Mouse (Mus musculus): Measurements from ENCODE around the gene Ptpru.

- TF ChIP-seq CTCF (IDR thresholded peaks at IDR 0.05; ENCODE audit: low read depth, low read length) = no peak
- TF ChIP-seq POLR2A (IDR thresholded peaks at IDR 0.05; ENCODE audit: borderline replicate concordance, low read depth, low read length) = no peak
Observed at GRCm38 (mm10) chr4:131879692-131880091, 41.6 kb upstream of the Ptpru start.

Data from bone marrow macrophage, adult 2 months (primary cell).